Mouse (Mus musculus): Measurements from ENCODE around the gene Olfr128. TPM values are rescaled to one million over a fixed set of nuclear protein-coding genes. Genes with fewer than 3 reads are reported as not detected.

The Olfr128 gene
- polyA plus RNA-seq (2014; fragmentation: Illumina TruSeq; extraction: RNeasy Lipid Tissue Mini Kit (QIAGEN cat#74804); ENCODE audit: low read depth, low replicate concordance): not detected

DNA sequence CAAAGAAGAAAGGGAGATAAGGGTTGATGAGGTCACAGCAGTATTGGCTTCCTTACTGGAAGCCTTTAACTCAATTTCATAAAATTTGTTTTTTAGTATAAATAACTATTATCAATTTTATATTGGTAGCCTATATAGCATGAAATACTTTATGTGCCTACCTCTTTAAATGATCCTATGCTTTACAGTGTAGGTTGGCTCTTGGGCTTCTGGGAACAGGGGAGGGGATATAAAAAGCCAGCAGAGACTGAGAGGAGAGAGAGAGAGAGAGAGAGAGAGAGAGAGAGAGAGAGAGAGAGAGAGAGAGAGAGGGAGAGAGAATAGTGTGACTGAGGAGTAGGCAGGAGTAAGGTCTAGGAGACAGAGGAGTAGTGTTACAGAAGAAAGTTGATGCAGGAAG lies at the start of gene Olfr128:
Olfr128 (plus strand) TSS at position 301 of the 400 bp plus-strand sequence.

DNA sequence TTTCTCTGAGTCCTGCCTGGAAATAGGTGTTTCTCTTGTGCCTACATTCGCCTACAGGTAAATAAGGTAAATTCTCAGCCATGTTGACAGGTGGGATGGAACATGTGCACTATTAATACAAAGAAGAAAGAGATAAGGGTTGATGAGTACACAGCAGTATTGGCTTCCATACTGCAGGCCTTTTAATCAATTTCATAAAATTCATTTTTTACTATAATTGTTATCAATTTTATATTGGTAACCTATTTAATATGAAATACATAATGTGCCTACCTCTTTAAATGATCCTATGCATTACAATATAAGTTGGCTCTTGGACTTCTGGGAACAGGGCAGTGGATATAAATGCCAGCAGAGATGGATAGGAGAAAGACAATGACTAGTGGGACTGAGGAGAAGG lies 20.2 kb upstream of the Olfr128 start, which contains the start of gene Olfr127:
Olfr127 (plus strand) TSS at position 301 of the 400 bp plus-strand sequence.

DNA sequence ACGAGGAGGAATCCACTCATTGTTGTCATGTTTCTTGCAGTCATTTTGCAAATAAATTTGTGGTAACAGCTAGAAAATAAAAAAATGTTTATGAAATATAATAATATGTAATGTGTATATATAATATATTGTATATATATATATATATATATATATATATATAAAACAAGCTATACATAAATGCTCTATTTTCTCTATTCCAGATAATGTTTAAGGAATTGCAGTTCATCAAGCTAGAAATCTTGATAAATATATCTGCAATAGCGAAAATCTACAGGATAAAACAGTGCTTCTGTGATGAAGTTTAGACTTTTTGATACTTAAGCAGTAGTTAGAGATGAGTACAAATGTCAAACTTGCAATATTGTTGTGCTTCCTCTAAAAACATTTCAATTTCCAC lies 32.6 kb downstream of the Olfr128 start, which contains the start of gene Olfr761:
Olfr761 (minus strand) TSS at position 101 of the 400 bp plus-strand sequence.

Other genes starting within 250 kb of the Olfr128 start
- not detected for gene Olfr119, start 224.0 kb upstream of the Olfr128 start, polyA plus RNA-seq (2014; fragmentation: Illumina TruSeq; extraction: RNeasy Lipid Tissue Mini Kit (QIAGEN cat#74804); ENCODE audit: low read depth, low replicate concordance)
- not detected for gene Olfr120, start 198.7 kb upstream of the Olfr128 start, polyA plus RNA-seq (2014; fragmentation: Illumina TruSeq; extraction: RNeasy Lipid Tissue Mini Kit (QIAGEN cat#74804); ENCODE audit: low read depth, low replicate concordance)
- gene Olfr121, start 171.7 kb upstream of the Olfr128 start, polyA plus RNA-seq (2014; fragmentation: Illumina TruSeq; extraction: RNeasy Lipid Tissue Mini Kit (QIAGEN cat#74804); ENCODE audit: low read depth, low replicate concordance): not detected
- gene Olfr122, start 151.9 kb upstream of the Olfr128 start, polyA plus RNA-seq (2014; fragmentation: Illumina TruSeq; extraction: RNeasy Lipid Tissue Mini Kit (QIAGEN cat#74804); ENCODE audit: low read depth, low replicate concordance): not detected
- not detected for gene Olfr123, start 127.0 kb upstream of the Olfr128 start, polyA plus RNA-seq (2014; fragmentation: Illumina TruSeq; extraction: RNeasy Lipid Tissue Mini Kit (QIAGEN cat#74804); ENCODE audit: low read depth, low replicate concordance)
- gene Olfr124, start 120.7 kb upstream of the Olfr128 start, polyA plus RNA-seq (2014; fragmentation: Illumina TruSeq; extraction: RNeasy Lipid Tissue Mini Kit (QIAGEN cat#74804); ENCODE audit: low read depth, low replicate concordance): not detected
- gene Olfr125, start 87.6 kb upstream of the Olfr128 start, polyA plus RNA-seq (2014; fragmentation: Illumina TruSeq; extraction: RNeasy Lipid Tissue Mini Kit (QIAGEN cat#74804); ENCODE audit: low read depth, low replicate concordance): not detected
- gene Olfr126, start 73.1 kb upstream of the Olfr128 start, polyA plus RNA-seq (2014; fragmentation: Illumina TruSeq; extraction: RNeasy Lipid Tissue Mini Kit (QIAGEN cat#74804); ENCODE audit: low read depth, low replicate concordance): not detected
- gene Olfr127, start 20.1 kb upstream of the Olfr128 start, polyA plus RNA-seq (2014; fragmentation: Illumina TruSeq; extraction: RNeasy Lipid Tissue Mini Kit (QIAGEN cat#74804); ENCODE audit: low read depth, low replicate concordance): not detected
- not detected for gene Olfr761, start 32.5 kb downstream of the Olfr128 start, polyA plus RNA-seq (2014; fragmentation: Illumina TruSeq; extraction: RNeasy Lipid Tissue Mini Kit (QIAGEN cat#74804); ENCODE audit: low read depth, low replicate concordance)
- gene Olfr129, start 139.5 kb downstream of the Olfr128 start, polyA plus RNA-seq (2014; fragmentation: Illumina TruSeq; extraction: RNeasy Lipid Tissue Mini Kit (QIAGEN cat#74804); ENCODE audit: low read depth, low replicate concordance): not detected
- not detected for gene Olfr130, start 143.4 kb downstream of the Olfr128 start, polyA plus RNA-seq (2014; fragmentation: Illumina TruSeq; extraction: RNeasy Lipid Tissue Mini Kit (QIAGEN cat#74804); ENCODE audit: low read depth, low replicate concordance)
- gene Olfr131, start 168.1 kb downstream of the Olfr128 start, polyA plus RNA-seq (2014; fragmentation: Illumina TruSeq; extraction: RNeasy Lipid Tissue Mini Kit (QIAGEN cat#74804); ENCODE audit: low read depth, low replicate concordance): not detected
- not detected for gene Olfr132, start 214.0 kb downstream of the Olfr128 start, polyA plus RNA-seq (2014; fragmentation: Illumina TruSeq; extraction: RNeasy Lipid Tissue Mini Kit (QIAGEN cat#74804); ENCODE audit: low read depth, low replicate concordance)
- gene Olfr133, start 224.7 kb downstream of the Olfr128 start, polyA plus RNA-seq (2014; fragmentation: Illumina TruSeq; extraction: RNeasy Lipid Tissue Mini Kit (QIAGEN cat#74804); ENCODE audit: low read depth, low replicate concordance): not detected